Mouse (Mus musculus): ENCODE results near the gene Mixl1.

DNA sequence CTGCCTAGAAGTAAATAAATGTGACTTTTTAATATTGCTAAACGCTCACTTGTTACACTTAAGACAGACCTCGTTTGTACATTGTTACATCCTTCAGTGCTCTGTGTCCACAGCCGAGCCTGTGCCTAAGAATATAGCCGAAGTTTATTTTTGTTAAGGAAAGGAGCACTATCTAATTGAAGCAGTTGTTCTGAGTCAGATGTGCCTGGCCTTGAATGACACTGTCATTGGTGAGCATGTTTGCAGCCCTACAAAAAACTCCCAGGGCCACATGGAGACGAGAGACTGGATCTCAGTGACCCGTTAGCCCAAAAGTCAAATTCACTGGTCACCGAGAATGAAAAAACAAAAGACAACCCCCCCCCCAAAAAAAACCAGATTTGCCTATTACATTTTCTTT, 5.5 kb downstream of the Mixl1 start:
- TF ChIP-seq GATA1 (IDR thresholded peaks at IDR 0.05; ENCODE audit: borderline replicate concordance, low read length) (no peak), CTCF (IDR thresholded peaks at IDR 0.05; ENCODE audit: low read depth, low read length) (no peak), GATA2 (IDR thresholded peaks at IDR 0.05; ENCODE audit: borderline replicate concordance, low read depth, low read length) (no peak), POLR2AphosphoS5 (IDR thresholded peaks at IDR 0.05; ENCODE audit: insufficient replicate concordance, low read depth, low read length) (no peak), TAL1 (conservative IDR thresholded peaks at IDR 0.05; ENCODE audit: low read depth, low read length) (no peak)
